Comparison of ENCODE assay signal across 8 mouse cellular contexts in the genomic region with DNA sequence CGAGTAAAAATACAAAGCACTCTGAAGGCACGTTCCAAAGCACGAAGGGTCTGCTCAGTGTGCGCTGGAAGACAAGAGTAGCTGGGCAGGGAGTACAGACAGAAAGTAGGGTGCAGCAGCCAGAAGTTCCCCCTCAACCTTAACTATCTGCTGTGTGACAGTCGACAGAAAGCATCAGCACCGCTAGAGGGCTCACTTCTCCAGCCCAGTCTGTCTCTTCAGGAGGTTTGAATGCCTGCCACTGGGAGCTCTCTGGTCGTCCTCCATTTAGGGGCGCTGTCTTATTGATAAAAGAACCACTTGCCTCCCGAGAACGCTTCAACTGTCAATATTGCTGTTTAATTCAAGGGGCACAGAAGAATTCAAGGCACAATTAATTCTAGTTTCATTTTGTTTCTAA. TPM values are rescaled to one million over a fixed set of nuclear protein-coding genes. Genes with fewer than 3 reads are reported as not detected.
DNase-seq lines count a peak whose midpoint lies in the region; ATAC-seq lines count a peak whose summit lies in the region.

No protein-coding gene starts in this region.

- peak; percentile 92 for ATAC-seq in intestine, embryonic 15.5 days

- H3K9me3 ChIP-seq in intestine, embryonic 15.5 days = no peaks in the 10 kb centered on the region

- no peaks in the 10 kb centered on the region for H3K4me1 ChIP-seq in intestine, embryonic 15.5 days (replicated peaks)

- H3K4me2 ChIP-seq in intestine, embryonic 15.5 days (replicated peaks) = peak overlapping the region; percentile 42

- intact Hi-C loops in gastrocnemius, postnatal 36 days (cut with DNase I) = loop anchor here (2.0 to 5.0 kb wide), 2 partner anchors 47 to 208 kb away; no protein-coding TSS in a partner anchor
- intact Hi-C loops in left cerebral cortex, postnatal 14 days (cut with DNase I) = loop anchor here (2.0 kb wide), 1 partner anchor 61 kb away; no protein-coding TSS in a partner anchor

- H3K9ac ChIP-seq in intestine, embryonic 15.5 days = no peak overlapping the region

- WGBS in intestine, embryonic 15.5 days = 5% methylated on average over 10 of the region's 10 CpGs

- no peaks in the 10 kb centered on the region for H3K36me3 ChIP-seq in intestine, embryonic 15.5 days

- no peaks in the 10 kb centered on the region for H3K27me3 ChIP-seq in intestine, embryonic 15.5 days (replicated peaks)

- H3K27ac ChIP-seq in intestine, embryonic 15.5 days = no peak overlapping the region

- H3K4me3 ChIP-seq in intestine, embryonic 15.5 days (replicated peaks) = no peak overlapping the region

- DNase-seq in adrenal gland, adult 18-20 months (ENCODE audit: low spot score in 2 of 2) = peak; percentile 65 to 74
- DNase-seq in embryo, embryonic 11 days = peak; percentile 84
- peak; percentile 66 to 75 for DNase-seq in gastrocnemius, postnatal 36 days
- peak; percentile 93 for DNase-seq in left cerebral cortex, postnatal 14 days (ENCODE audit: low spot score in 2 of 2)
- DNase-seq in mesoderm, embryonic 11.5 days (ENCODE audit: low read depth, low spot score) = peak; percentile 77
- DNase-seq in right cerebral cortex, postnatal 25 days = peak; percentile 79
- DNase-seq in urinary bladder, postnatal 36 days (ENCODE audit: low spot score in 2 of 2) = peak; percentile 64 to 78

RNA-seq across cellular contexts. Expression of gene Il2ra, which starts 21.4 kb away (rescaled TPM):
- total RNA-seq in adrenal gland, adult 18-20 months (2021) = under 1 TPM; 0.20 to 0.35 TPM
- total RNA-seq in gastrocnemius, postnatal 36 days (2021) = under 1 TPM; 0.41 to 0.69 TPM
- polyA plus RNA-seq in intestine, embryonic 15.5 days (2015; fragmentation: Nextera tagmentation; extraction: Ambion mirVana) = 0.03 and 0.06 TPM in 2 replicates
- total RNA-seq in left cerebral cortex, postnatal 14 days (2021) = under 1 TPM; 0.11 to 0.13 TPM

RNA-seq across cellular contexts. Expression of gene Gm17490, which starts 37.9 kb away (rescaled TPM):
- total RNA-seq in adrenal gland, adult 18-20 months (2021) = not detected
- total RNA-seq in gastrocnemius, postnatal 36 days (2021) = not detected
- polyA plus RNA-seq in intestine, embryonic 15.5 days (2015; fragmentation: Nextera tagmentation; extraction: Ambion mirVana) = not detected in 2 replicates
- total RNA-seq in left cerebral cortex, postnatal 14 days (2021) = not detected

RNA-seq across cellular contexts. Expression of gene Il15ra, which starts 41.1 kb away (rescaled TPM):
- 10 to 100 TPM; 25.0 to 26.0 TPM for total RNA-seq in adrenal gland, adult 18-20 months (2021)
- 10 to 100 TPM; 16.5 to 27.2 TPM for total RNA-seq in gastrocnemius, postnatal 36 days (2021)
- 2.1 and 2.6 TPM in 2 replicates for polyA plus RNA-seq in intestine, embryonic 15.5 days (2015; fragmentation: Nextera tagmentation; extraction: Ambion mirVana)
- total RNA-seq in left cerebral cortex, postnatal 14 days (2021) = 1 to 10 TPM; 3.8 to 6.9 TPM
